Mouse (Mus musculus) intestine, embryonic 15.5 days (tissue): ENCODE measurements at regions not wholly inside any gene's neighbourhood (a gene's known extent, or its start where the extent isn't known, plus 50 kb on each side); places are given as distances from the start of the nearest gene placed in this dataset.
"Not testable (repeated sequence)": the region's sequence is repeated elsewhere in the genome, so short reads cannot be mapped to it uniquely, and the experiment has no call there.

Experiments
- ATAC-seq: fragments of 200-750 bp; cut with Nextera tagmentation; 2 replicates; pipeline ENCODE4 v1.8.0; 2017; ENCODE audit warnings: moderate TSS enrichment, moderate library complexity
- H3K27ac ChIP-seq: fragments of 300-500 bp; sonication (generic); 2 replicates; pipeline ENCODE4 v1.5.1; 2015; ENCODE audit warnings: mild to moderate bottlenecking, inconsistent platforms
- H3K27me3 ChIP-seq: fragments of 300-500 bp; sonication (generic); replicated peaks from 2 replicates; pipeline ENCODE4 v1.6.1; 2015; ENCODE audit warnings: inconsistent platforms
- H3K36me3 ChIP-seq: fragments of 300-500 bp; sonication (generic); 2 replicates; pipeline ENCODE4 v1.6.1; 2015; ENCODE audit warnings: inconsistent platforms
- H3K4me1 ChIP-seq: fragments of 300-500 bp; sonication (generic); replicated peaks from 2 replicates; pipeline ENCODE4 v1.6.1; 2015; ENCODE audit warnings: inconsistent platforms
- H3K4me2 ChIP-seq: fragments of 300-500 bp; sonication (generic); replicated peaks from 2 replicates; pipeline ENCODE4 v1.6.1; 2015; ENCODE audit warnings: mild to moderate bottlenecking, inconsistent platforms
- H3K4me3 ChIP-seq: fragments of 300-500 bp; sonication (generic); replicated peaks from 2 replicates; pipeline ENCODE4 v1.5.1; 2015; ENCODE audit warnings: inconsistent platforms
- H3K9ac ChIP-seq: fragments of 300-500 bp; sonication (generic); 2 replicates; pipeline ENCODE4 v1.6.1; 2015; ENCODE audit warnings: inconsistent platforms
- H3K9me3 ChIP-seq: fragments of 300-500 bp; sonication (generic); 2 replicates; pipeline ENCODE4 v1.6.1; 2016; ENCODE audit warnings: inconsistent platforms
- whole genome bisulfite sequencing: fragments of 180-500 bp; shearing (Covaris S2); methylation state at CpG from one replicate; pipeline ENCODE4 v1.1.7; 2015; 5-methylcytosine and 5-hydroxymethylcytosine counted together

- H3K9ac ChIP-seq = no peak overlapping the region
- ATAC-seq = no peak
- no peak overlapping the region for H3K4me2 ChIP-seq
- H3K4me3 ChIP-seq = no peak overlapping the region
- H3K4me1 ChIP-seq = no peaks in the 10 kb centered on the region
- no peaks in the 10 kb centered on the region for H3K36me3 ChIP-seq
- H3K27ac ChIP-seq = no peak overlapping the region
- WGBS = 71% methylated on average over 1 of the region's 1 CpGs
- no peaks in the 10 kb centered on the region for H3K9me3 ChIP-seq
- H3K27me3 ChIP-seq = no peaks in the 10 kb centered on the region
Measured at GRCm38 (mm10) chr9:5604019-5604418, 258.8 kb downstream of the Casp12 start.

- Histone ChIP-seq H3K9me3 (no peaks in the 10 kb centered on the region), H3K9ac (no peak overlapping the region), H3K36me3 (no peaks in the 10 kb centered on the region), H3K4me2 (no peak overlapping the region), H3K27me3 (no peaks in the 10 kb centered on the region), H3K4me3 (no peak overlapping the region), H3K4me1 (no peaks in the 10 kb centered on the region), H3K27ac (no peak overlapping the region)
- ATAC-seq = no peak
Measured at GRCm38 (mm10) chr9:5605015-5605414, 259.8 kb downstream of the Casp12 start.

- H3K9me3 ChIP-seq = no peaks in the 10 kb centered on the region
- H3K4me3 ChIP-seq = no peak overlapping the region
- no peaks in the 10 kb centered on the region for H3K27me3 ChIP-seq
- no peak for ATAC-seq
- H3K27ac ChIP-seq = no peak overlapping the region
- H3K36me3 ChIP-seq = no peaks in the 10 kb centered on the region
- H3K9ac ChIP-seq = no peak overlapping the region
- no peaks in the 10 kb centered on the region for H3K4me1 ChIP-seq
- H3K4me2 ChIP-seq = no peak overlapping the region
- WGBS = 93% methylated on average over 17 of the region's 17 CpGs
Measured at GRCm38 (mm10) chr9:5616725-5617124, 271.5 kb downstream of the Casp12 start.

- H3K4me2 ChIP-seq = no peak overlapping the region
- 90% methylated on average over 2 of the region's 2 CpGs for WGBS
- no peak overlapping the region for H3K27ac ChIP-seq
- H3K27me3 ChIP-seq = no peaks in the 10 kb centered on the region
- no peaks in the 10 kb centered on the region for H3K36me3 ChIP-seq
- H3K4me1 ChIP-seq = no peaks in the 10 kb centered on the region
- no peaks in the 10 kb centered on the region for H3K9me3 ChIP-seq
- no peak overlapping the region for H3K9ac ChIP-seq
- no peak overlapping the region for H3K4me3 ChIP-seq
- no peak for ATAC-seq
Measured at GRCm38 (mm10) chr9:5623396-5623795, 278.2 kb downstream of the Casp12 start.

- no peak overlapping the region for H3K9ac ChIP-seq
- no peaks in the 10 kb centered on the region for H3K36me3 ChIP-seq
- H3K9me3 ChIP-seq = no peaks in the 10 kb centered on the region
- H3K4me3 ChIP-seq = no peak overlapping the region
- WGBS = 68% methylated on average over 1 of the region's 1 CpGs
- no peak overlapping the region for H3K27ac ChIP-seq
- H3K4me1 ChIP-seq = no peaks in the 10 kb centered on the region
- ATAC-seq = no peak
- no peaks in the 10 kb centered on the region for H3K27me3 ChIP-seq
- no peak overlapping the region for H3K4me2 ChIP-seq
Measured at GRCm38 (mm10) chr9:5627521-5627920, 282.3 kb downstream of the Casp12 start.

- no peaks in the 10 kb centered on the region for H3K27me3 ChIP-seq
- no peak overlapping the region for H3K4me3 ChIP-seq
- no peaks in the 10 kb centered on the region for H3K36me3 ChIP-seq
- no peaks in the 10 kb centered on the region for H3K4me1 ChIP-seq
- no peak for ATAC-seq
- no peaks in the 10 kb centered on the region for H3K9me3 ChIP-seq
- 42% methylated on average over 3 of the region's 3 CpGs for WGBS
- no peak overlapping the region for H3K4me2 ChIP-seq
- no peak overlapping the region for H3K27ac ChIP-seq
- no peak overlapping the region for H3K9ac ChIP-seq
Measured at GRCm38 (mm10) chr9:5634461-5634953, 289.3 kb downstream of the Casp12 start.

GRCm38 (mm10) chr9:5634969-5635368 is 289.7 kb downstream of the Casp12 start:
- no peaks in the 10 kb centered on the region for H3K27me3 ChIP-seq
- 23% methylated on average over 1 of the region's 1 CpGs for WGBS
- peak; percentile 74; the same call in 1 of the 2 replicates for ATAC-seq

GRCm38 (mm10) chr9:5663886-5664285 is 318.7 kb downstream of the Casp12 start:
- Histone ChIP-seq H3K27ac (no peak overlapping the region), H3K36me3 (no peaks in the 10 kb centered on the region), H3K9ac (no peak overlapping the region), H3K4me2 (no peak overlapping the region), H3K9me3 (no peaks in the 10 kb centered on the region), H3K27me3 (no peaks in the 10 kb centered on the region), H3K4me3 (no peak overlapping the region), H3K4me1 (no peaks in the 10 kb centered on the region)
- no peak for ATAC-seq
- 88% methylated on average over 7 of the region's 7 CpGs for WGBS

More at GRCm38 (mm10) chr9:5634969-5635368, 289.7 kb downstream of the Casp12 start:
- Histone ChIP-seq H3K9me3 (no peaks in the 10 kb centered on the region), H3K9ac (no peak overlapping the region), H3K27ac (no peak overlapping the region), H3K36me3 (no peaks in the 10 kb centered on the region), H3K4me3 (no peak overlapping the region), H3K4me2 (no peak overlapping the region), H3K4me1 (no peaks in the 10 kb centered on the region)

GRCm38 (mm10) chr9:5673551-5673950 is 328.3 kb downstream of the Casp12 start:
- H3K27me3 ChIP-seq = no peaks in the 10 kb centered on the region
- no peaks in the 10 kb centered on the region for H3K4me1 ChIP-seq
- H3K9me3 ChIP-seq = no peaks in the 10 kb centered on the region
- no peak for ATAC-seq
- H3K4me3 ChIP-seq = no peak overlapping the region
- no peaks in the 10 kb centered on the region for H3K36me3 ChIP-seq
- H3K4me2 ChIP-seq = no peak overlapping the region
- H3K9ac ChIP-seq = no peak overlapping the region
- 84% methylated on average over 4 of the region's 4 CpGs for WGBS
- H3K27ac ChIP-seq = no peak overlapping the region

GRCm38 (mm10) chr9:5708482-5708881 is 363.3 kb downstream of the Casp12 start:
- Histone ChIP-seq H3K27ac (no peak overlapping the region), H3K4me1 (no peaks in the 10 kb centered on the region), H3K36me3 (no peaks in the 10 kb centered on the region), H3K4me2 (no peak overlapping the region), H3K9ac (no peak overlapping the region), H3K27me3 (no peaks in the 10 kb centered on the region), H3K4me3 (no peak overlapping the region), H3K9me3 (no peaks in the 10 kb centered on the region)
- WGBS = 57% methylated on average over 3 of the region's 3 CpGs
- no peak for ATAC-seq

GRCm38 (mm10) chr9:5709480-5709879 is 364.2 kb downstream of the Casp12 start:
- Histone ChIP-seq H3K27me3 (no peaks in the 10 kb centered on the region), H3K4me3 (no peak overlapping the region), H3K36me3 (no peaks in the 10 kb centered on the region), H3K4me2 (no peak overlapping the region), H3K27ac (no peak overlapping the region), H3K4me1 (no peaks in the 10 kb centered on the region), H3K9me3 (no peaks in the 10 kb centered on the region), H3K9ac (no peak overlapping the region)
- no peak for ATAC-seq
- WGBS = 75% methylated on average over 2 of the region's 2 CpGs

- H3K27me3 ChIP-seq, H3K27ac ChIP-seq, H3K4me2 ChIP-seq, H3K4me1 ChIP-seq, H3K9ac ChIP-seq, H3K9me3 ChIP-seq, H3K36me3 ChIP-seq, H3K4me3 ChIP-seq, ATAC-seq: not testable (repeated sequence)
- 97% methylated on average over 2 of the region's 2 CpGs for WGBS
Measured at GRCm38 (mm10) chr9:5718585-5718984, 373.4 kb downstream of the Casp12 start.

GRCm38 (mm10) chr9:5728843-5729242 is 383.6 kb downstream of the Casp12 start:
- H3K9ac ChIP-seq = no peak overlapping the region
- H3K4me2 ChIP-seq = no peak overlapping the region
- no peaks in the 10 kb centered on the region for H3K4me1 ChIP-seq
- no peak overlapping the region for H3K27ac ChIP-seq
- no peaks in the 10 kb centered on the region for H3K27me3 ChIP-seq
- H3K36me3 ChIP-seq = no peaks in the 10 kb centered on the region
- H3K4me3 ChIP-seq = no peak overlapping the region
- no peak for ATAC-seq
- H3K9me3 ChIP-seq = no peaks in the 10 kb centered on the region
